Mouse (Mus musculus) neural tube, embryonic 15.5 days (tissue): ENCODE measurements around the gene Gnaq. TPM values are rescaled to one million over a fixed set of nuclear protein-coding genes. Genes with fewer than 3 reads are reported as not detected.
A peak's percentile ranks its signal among the peaks of the same experiment; 100 is the strongest.

Experiments
- ATAC-seq: fragments of 200-750 bp; cut with Nextera tagmentation; 2 replicates; pipeline ENCODE4 v1.8.0; 2017; ENCODE audit warnings: mild to moderate bottlenecking, moderate TSS enrichment, moderate library complexity; ENCODE audit not compliant: low FRiP score
- H3K27ac ChIP-seq: fragments of 300-500 bp; sonication (generic); replicated peaks from 2 replicates; pipeline ENCODE4 v1.5.1; 2015; ENCODE audit warnings: mild to moderate bottlenecking, inconsistent platforms
- H3K27me3 ChIP-seq: fragments of 300-500 bp; sonication (generic); replicated peaks from 2 replicates; pipeline ENCODE4 v1.6.1; 2015; ENCODE audit warnings: inconsistent platforms
- H3K36me3 ChIP-seq: fragments of 300-500 bp; sonication (generic); 2 replicates; pipeline ENCODE4 v1.6.1; 2015; ENCODE audit warnings: inconsistent platforms
- H3K4me1 ChIP-seq: fragments of 300-500 bp; sonication (generic); 2 replicates; pipeline ENCODE4 v1.6.1; 2015; ENCODE audit warnings: inconsistent platforms
- H3K4me2 ChIP-seq: fragments of 300-500 bp; sonication (generic); 2 replicates; pipeline ENCODE4 v1.6.1; 2015; ENCODE audit warnings: inconsistent platforms, mild to moderate bottlenecking, moderate library complexity
- H3K4me3 ChIP-seq: fragments of 300-500 bp; sonication (generic); replicated peaks from 2 replicates; pipeline ENCODE4 v1.5.1; 2015; ENCODE audit warnings: mild to moderate bottlenecking, inconsistent platforms
- H3K9ac ChIP-seq: fragments of 300-500 bp; sonication (generic); replicated peaks from 2 replicates; pipeline ENCODE4 v1.6.1; 2015; ENCODE audit warnings: mild to moderate bottlenecking, inconsistent platforms
- H3K9me3 ChIP-seq: fragments of 300-500 bp; sonication (generic); replicated peaks from 2 replicates; pipeline ENCODE4 v1.6.1; 2016; ENCODE audit warnings: inconsistent platforms
- WGBS: fragments of 180-500 bp; shearing (Covaris S2); methylation state at CpG from one replicate; pipeline ENCODE4 v1.1.7; 2015; ENCODE audit warnings: mixed read lengths; 5-methylcytosine and 5-hydroxymethylcytosine counted together
- polyA plus RNA-seq: library from polyadenylated mRNA; unstranded; fragments of >200 nt; fragmentation: Nextera tagmentation; extraction: Ambion mirVana; gene quantifications from 2 replicates; pipeline ENCODE4 v1.2.1, GENCODE M21; 2015

Gnaq gene
- polyA plus RNA-seq, 1 experiment from 2014 or later, result 110 TPM

DNA sequence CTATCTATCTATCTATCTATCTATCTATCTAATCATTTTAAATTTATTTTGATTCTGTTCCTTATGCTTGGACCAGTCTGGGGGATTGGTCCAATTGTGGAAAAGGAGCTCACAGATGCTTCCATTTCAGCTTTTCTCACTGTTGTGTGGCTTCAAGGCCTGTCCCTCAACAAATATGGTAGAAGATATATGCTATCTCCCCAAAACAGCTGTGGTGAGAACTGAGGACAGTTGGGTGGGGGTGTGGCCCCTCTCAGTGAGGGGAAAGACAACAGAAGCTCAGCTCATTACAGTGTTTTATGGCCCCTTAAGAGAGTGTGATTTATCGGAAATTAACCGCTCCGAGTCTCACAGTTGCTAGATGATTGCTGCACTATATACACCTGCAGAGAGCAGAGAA lies 158.5 kb downstream of the Gnaq start:
- ATAC-seq, result no peak
- H3K9ac ChIP-seq, result no peak overlapping the region
- peaks cover 43% of the 10 kb centered on the region for H3K4me1 ChIP-seq
- no peak overlapping the region for H3K4me3 ChIP-seq
- H3K27ac ChIP-seq, result no peak overlapping the region
- no peak overlapping the region for H3K4me2 ChIP-seq
- H3K9me3 ChIP-seq, result no peaks in the 10 kb centered on the region
- H3K27me3 ChIP-seq, result no peaks in the 10 kb centered on the region
- H3K36me3 ChIP-seq, result no peaks in the 10 kb centered on the region
- WGBS, result 21% methylated on average over 3 of the region's 3 CpGs

DNA sequence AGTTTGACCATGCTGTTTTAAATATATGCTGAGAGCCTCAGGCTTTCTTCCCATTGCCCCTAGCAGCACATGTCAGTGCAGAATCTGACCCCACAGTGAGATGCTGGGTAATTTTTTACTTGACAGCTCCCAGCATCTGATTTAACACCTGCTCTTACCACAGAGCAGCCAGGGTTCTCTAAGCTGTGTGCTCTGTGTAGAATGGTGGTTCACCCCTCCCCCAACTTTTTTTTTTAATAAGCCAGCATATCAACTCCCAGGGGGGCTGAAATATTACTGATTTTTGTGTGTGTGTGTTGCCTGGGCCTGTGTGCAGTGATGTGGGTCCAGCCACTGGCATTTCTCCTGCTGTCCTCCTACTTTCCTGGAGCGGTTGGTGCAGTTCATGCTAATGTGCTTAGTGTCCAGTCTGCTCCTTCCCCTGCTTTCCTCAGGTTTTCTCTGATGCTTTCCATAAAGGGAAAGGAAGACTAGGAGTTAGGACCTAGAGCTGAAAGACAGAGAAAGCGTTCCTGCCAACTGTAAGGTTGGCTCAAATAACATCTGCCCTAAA lies 159.5 kb downstream of the Gnaq start:
- WGBS, result 51% methylated on average over 2 of the region's 2 CpGs
- peak; percentile 28; the same call in 1 of the 2 replicates for ATAC-seq

DNA sequence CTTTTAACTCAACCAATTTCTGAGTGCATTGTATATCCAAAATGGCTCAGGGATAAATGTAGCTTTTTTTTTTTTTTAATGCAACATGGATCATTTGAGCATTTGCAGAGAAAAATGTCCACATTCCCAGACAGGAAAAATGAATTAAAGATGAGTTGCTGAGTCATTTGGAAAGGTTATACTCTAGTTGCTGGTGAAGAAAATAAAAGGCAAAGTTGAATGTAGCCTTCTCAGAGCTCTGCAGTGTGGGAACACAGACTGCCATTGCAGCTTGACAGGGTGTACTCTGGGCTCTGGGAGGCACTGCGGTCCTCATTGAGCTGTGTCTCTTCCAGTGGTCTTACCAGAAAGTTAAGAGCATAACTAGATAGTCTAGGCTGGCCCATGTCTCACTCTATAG lies 160.3 kb downstream of the Gnaq start:
- no peaks in the 10 kb centered on the region for H3K9me3 ChIP-seq
- no peak overlapping the region for H3K4me3 ChIP-seq
- H3K27me3 ChIP-seq, result no peaks in the 10 kb centered on the region
- H3K27ac ChIP-seq, result no peak overlapping the region
- no peaks in the 10 kb centered on the region for H3K36me3 ChIP-seq
- peaks cover 24% of the 10 kb centered on the region for H3K4me1 ChIP-seq
- no peak for ATAC-seq
- 96% methylated on average over 1 of the region's 1 CpGs for WGBS
- H3K4me2 ChIP-seq, result no peak overlapping the region
- H3K9ac ChIP-seq, result no peak overlapping the region

More for the DNA sequence above, 159.5 kb downstream of the Gnaq start:
- Histone ChIP-seq H3K4me2 (no peak overlapping the region), H3K36me3 (no peaks in the 10 kb centered on the region), H3K27me3 (no peaks in the 10 kb centered on the region), H3K9ac (no peak overlapping the region), H3K4me3 (no peak overlapping the region), H3K27ac (no peak overlapping the region), H3K9me3 (no peaks in the 10 kb centered on the region), H3K4me1 (peaks cover 32% of the 10 kb centered on the region)

DNA sequence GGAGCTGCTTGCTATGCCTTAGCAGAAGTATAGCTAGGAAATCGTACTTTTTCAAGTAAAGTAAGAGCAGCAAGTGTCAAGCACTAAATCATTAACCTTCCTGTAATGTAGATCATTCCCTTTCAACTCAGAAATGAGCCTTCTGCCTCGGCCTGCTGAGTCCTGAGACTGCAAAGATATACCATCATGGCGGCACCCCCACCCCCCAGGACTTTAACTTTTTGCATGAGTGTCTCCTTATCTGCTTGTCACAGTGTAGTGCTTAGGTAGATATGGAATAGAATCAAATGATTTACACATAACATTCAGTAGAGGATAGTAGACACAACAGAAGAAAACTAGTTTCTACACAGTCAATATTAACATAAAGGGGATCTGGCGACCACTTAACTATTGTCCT lies 167.8 kb downstream of the Gnaq start:
- ATAC-seq, result no peak
- Histone ChIP-seq H3K36me3 (no peaks in the 10 kb centered on the region), H3K4me1 (0 out of 2 replicates have a peak, but pooled peaks cover 2% of the 10 kb centered on the region), H3K4me2 (no peak overlapping the region), H3K9me3 (no peaks in the 10 kb centered on the region), H3K4me3 (no peak overlapping the region), H3K9ac (no peak overlapping the region), H3K27me3 (no peaks in the 10 kb centered on the region), H3K27ac (no peak overlapping the region)
- WGBS, result 68% methylated on average over 4 of the region's 4 CpGs

DNA sequence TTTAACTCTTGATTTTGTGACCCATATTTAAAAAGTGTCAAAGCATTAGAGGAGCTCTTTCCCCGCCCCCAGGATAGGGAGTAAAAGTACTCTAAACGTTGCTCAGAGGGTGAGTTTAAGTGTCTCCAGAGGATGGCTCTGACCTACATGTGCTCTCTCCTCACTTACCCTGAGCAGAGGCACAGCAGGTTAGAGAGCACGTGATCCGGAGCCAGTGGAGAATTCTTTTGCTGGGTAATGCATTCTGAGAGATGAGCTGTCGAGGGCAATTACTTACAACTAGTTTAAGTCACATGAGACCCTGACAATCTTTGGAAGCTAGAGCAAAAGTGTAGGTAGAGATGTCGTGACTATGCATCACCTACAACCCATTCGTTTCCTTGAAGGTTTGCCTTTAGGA lies 168.7 kb downstream of the Gnaq start:
- no peak overlapping the region for H3K27ac ChIP-seq
- H3K9me3 ChIP-seq, result no peaks in the 10 kb centered on the region
- H3K9ac ChIP-seq, result no peak overlapping the region
- no peaks in the 10 kb centered on the region for H3K36me3 ChIP-seq
- H3K4me1 ChIP-seq, result 0 out of 2 replicates have a peak, but pooled peaks cover 2% of the 10 kb centered on the region
- H3K4me3 ChIP-seq, result no peak overlapping the region
- H3K27me3 ChIP-seq, result no peaks in the 10 kb centered on the region
- ATAC-seq, result no peak
- H3K4me2 ChIP-seq, result no peak overlapping the region
- 66% methylated on average over 7 of the region's 7 CpGs for WGBS

DNA sequence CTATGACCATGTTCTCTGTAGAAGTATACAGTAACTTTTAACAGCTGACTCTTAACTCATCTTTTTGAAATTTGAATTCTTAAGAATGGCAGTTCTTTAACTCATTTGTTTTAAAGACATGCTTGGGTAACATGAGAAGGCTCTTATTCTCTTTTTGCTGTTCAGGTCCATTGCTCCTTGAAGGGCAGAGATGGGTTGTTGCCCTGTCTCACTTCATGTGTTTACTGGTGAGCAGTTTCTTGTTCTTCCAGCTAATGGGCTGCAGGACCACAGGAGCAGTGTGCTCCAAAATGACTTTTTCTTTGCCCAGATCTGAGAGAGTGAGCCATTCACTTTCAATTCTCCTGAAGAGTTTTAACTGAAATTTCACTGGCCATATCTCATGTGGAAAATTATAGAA lies 176.4 kb downstream of the Gnaq start:
- no peak overlapping the region for H3K27ac ChIP-seq
- no peak for ATAC-seq

DNA sequence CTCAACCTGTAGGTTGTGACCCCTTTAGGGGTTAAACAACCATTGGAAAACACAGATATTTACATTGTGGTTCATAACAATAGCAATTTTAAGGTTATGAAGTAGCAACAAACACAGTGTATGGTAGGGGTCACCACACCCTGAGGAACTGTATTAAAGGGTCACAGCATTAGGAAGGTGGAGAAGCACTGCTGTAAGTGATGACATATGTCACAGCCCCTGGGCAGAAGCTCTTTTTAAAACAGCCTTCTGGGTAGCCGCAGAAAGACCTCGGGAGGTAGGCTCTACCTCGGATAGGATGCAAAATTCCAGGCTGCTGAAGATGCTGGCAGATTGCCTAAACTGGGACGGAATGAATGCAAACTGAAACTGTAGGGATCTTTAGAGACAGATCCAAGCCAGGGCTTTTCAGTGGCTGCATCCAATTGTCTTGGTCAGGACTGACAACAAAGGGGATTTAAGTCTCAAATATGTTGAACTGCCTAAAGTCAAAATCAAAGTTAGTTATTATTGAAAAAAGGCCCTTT lies 181.7 kb downstream of the Gnaq start:
- no peaks in the 10 kb centered on the region for H3K27me3 ChIP-seq
- H3K9me3 ChIP-seq, result no peaks in the 10 kb centered on the region
- no peak overlapping the region for H3K4me3 ChIP-seq
- no peak overlapping the region for H3K4me2 ChIP-seq
- ATAC-seq, result no peak
- no peak overlapping the region for H3K9ac ChIP-seq
- H3K4me1 ChIP-seq, result peaks cover 12% of the 10 kb centered on the region
- 18% methylated on average over 4 of the region's 4 CpGs for WGBS
- H3K27ac ChIP-seq, result no peak overlapping the region; the same call in 1 of the 2 replicates
- H3K36me3 ChIP-seq, result no peaks in the 10 kb centered on the region

More for the DNA sequence above, 176.4 kb downstream of the Gnaq start:
- no peak overlapping the region for H3K4me2 ChIP-seq
- H3K36me3 ChIP-seq, result no peaks in the 10 kb centered on the region
- H3K27me3 ChIP-seq, result no peaks in the 10 kb centered on the region
- no peak overlapping the region for H3K9ac ChIP-seq
- no peaks in the 10 kb centered on the region for H3K9me3 ChIP-seq
- H3K4me1 ChIP-seq, result peaks cover 12% of the 10 kb centered on the region
- H3K4me3 ChIP-seq, result no peak overlapping the region

DNA sequence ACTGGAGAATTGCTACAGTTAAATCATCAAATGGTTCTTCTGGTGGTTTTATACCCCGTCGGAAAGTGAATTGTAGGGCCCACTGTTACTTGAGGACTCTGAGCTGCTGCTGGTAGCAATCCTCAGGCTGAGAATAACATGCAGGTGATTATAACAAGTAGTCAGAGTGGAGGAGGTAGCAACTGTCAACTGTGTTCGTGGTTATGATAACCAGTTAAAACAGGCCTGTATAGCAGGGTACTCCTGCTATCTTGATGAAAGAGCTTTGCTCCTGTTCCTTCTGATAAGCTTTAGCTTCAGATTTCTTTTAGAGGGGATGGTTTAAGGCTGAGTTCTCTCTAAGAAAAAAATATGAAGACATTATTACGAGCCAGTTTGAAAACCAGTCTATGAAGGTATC lies 182.9 kb downstream of the Gnaq start:
- H3K27me3 ChIP-seq, result no peaks in the 10 kb centered on the region
- ATAC-seq, result no peak
- 88% methylated on average over 4 of the region's 4 CpGs for WGBS

DNA sequence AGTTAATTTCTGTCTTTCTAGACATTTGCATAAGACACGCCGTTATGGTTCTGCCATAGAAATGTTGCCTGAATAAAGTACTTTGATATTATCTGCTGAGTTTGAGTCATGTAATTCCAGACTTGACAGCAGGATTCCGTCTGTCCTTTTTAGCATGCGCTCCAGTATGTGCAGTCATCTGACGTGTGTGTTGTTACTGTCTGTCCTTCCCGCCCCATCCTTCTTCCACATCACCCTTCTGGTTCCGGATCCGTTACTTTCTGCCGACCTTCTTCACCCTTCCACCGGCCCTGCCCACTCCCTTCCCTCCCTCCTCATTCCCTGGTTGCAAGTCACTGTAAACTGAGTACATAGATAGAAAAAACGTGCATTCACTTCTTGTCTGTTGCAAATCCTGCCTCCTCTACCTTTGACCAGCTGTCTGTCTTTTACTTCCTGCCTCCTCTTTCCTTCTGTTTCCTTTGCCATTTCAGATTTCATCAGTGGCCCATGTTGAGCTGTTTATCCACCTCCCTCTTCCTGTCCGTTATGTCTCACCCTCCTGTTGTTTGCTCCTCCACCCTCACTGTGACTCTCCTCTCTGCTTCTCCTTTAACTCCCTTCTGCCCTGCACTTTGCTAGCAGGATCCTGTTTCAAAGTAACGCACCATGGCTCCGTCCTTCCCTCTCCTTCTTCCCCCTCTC lies 185.6 kb downstream of the Gnaq start:
- ATAC-seq, result no peak
- H3K9me3 ChIP-seq, result no peaks in the 10 kb centered on the region
- WGBS, result 82% methylated on average over 14 of the region's 14 CpGs
- no peaks in the 10 kb centered on the region for H3K27me3 ChIP-seq
- H3K4me3 ChIP-seq, result no peak overlapping the region
- H3K27ac ChIP-seq, result no peak overlapping the region
- peaks cover 10% of the 10 kb centered on the region for H3K4me1 ChIP-seq
- H3K4me2 ChIP-seq, result no peak overlapping the region
- H3K36me3 ChIP-seq, result no peaks in the 10 kb centered on the region
- H3K9ac ChIP-seq, result no peak overlapping the region

More for the DNA sequence above, 182.9 kb downstream of the Gnaq start:
- Histone ChIP-seq H3K27ac (no peak overlapping the region), H3K4me2 (no peak overlapping the region), H3K9ac (no peak overlapping the region), H3K36me3 (no peaks in the 10 kb centered on the region), H3K4me1 (peaks cover 12% of the 10 kb centered on the region), H3K9me3 (no peaks in the 10 kb centered on the region), H3K4me3 (no peak overlapping the region)

DNA sequence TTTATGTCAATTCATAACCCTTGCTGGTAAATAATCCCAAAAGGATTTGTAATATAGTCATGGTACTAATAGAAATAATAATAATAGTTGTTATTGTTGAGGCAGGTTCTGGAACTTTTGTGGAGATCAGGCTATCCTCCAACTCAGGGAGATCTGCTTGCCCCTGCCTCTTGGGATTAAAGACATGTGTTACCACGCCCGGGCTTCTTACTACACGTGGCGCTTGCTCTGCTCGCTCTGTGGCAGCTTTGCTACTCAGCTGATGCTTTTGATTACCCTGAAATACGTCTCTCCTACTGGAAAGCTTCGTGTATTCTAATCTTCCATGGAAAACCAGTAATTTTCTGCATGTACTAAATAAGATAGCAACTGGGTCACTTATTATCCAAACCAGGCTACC lies 187.4 kb downstream of the Gnaq start:
- Histone ChIP-seq H3K27me3 (no peaks in the 10 kb centered on the region), H3K4me3 (no peak overlapping the region), H3K4me2 (no peak overlapping the region), H3K27ac (no peak overlapping the region), H3K9ac (no peak overlapping the region), H3K9me3 (no peaks in the 10 kb centered on the region), H3K4me1 (peaks cover 3% of the 10 kb centered on the region; the same call in 1 of the 2 replicates), H3K36me3 (no peaks in the 10 kb centered on the region)
- 84% methylated on average over 7 of the region's 7 CpGs for WGBS
- no peak for ATAC-seq

DNA sequence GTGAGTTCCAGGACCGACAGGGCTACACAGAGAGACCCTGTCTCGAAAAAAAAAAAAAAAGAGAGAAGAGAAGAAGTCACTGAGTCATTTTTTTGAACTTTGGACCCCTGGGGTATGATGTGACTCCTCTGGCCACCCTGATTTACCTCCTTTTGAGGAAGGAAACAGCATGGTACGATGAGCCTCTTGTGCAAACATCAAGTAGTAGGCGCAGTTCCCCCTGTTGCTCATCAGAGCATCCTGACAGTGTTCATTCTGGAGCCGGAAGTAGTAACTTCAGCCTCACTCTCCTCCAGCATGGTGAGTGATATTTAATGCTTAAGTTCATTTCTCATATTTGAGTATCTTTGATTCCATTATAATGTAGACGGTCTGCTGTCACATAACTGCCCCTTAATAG lies 190.4 kb downstream of the Gnaq start:
- Histone ChIP-seq H3K4me2 (no peak overlapping the region), H3K36me3 (no peaks in the 10 kb centered on the region), H3K4me1 (peaks cover 29% of the 10 kb centered on the region), H3K27me3 (no peaks in the 10 kb centered on the region), H3K4me3 (no peak overlapping the region), H3K27ac (no peak overlapping the region), H3K9me3 (no peaks in the 10 kb centered on the region), H3K9ac (no peak overlapping the region)
- ATAC-seq, result no peak
- WGBS, result 93% methylated on average over 6 of the region's 6 CpGs

DNA sequence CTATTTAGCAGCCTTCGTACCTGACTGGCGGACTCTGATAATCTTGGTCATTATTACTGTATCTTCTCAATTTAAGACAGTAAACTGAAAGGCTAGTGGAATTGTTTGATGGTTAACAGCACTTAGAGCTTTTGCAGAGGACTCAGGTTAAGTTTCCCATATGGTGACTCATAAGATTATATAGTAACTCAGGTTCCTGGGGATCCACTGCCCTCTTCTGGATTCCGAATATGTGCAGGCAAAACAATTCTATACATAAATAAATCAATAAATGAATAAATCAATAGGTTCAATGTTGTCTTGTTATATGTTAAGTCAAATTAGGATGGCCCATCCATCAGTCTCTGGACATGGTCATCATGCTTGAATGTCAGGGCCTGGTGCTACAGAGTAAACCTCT lies 191.6 kb downstream of the Gnaq start:
- H3K9me3 ChIP-seq, result no peaks in the 10 kb centered on the region
- WGBS, result 92% methylated on average over 3 of the region's 3 CpGs
- peaks cover 39% of the 10 kb centered on the region for H3K4me1 ChIP-seq

More for the DNA sequence above, 191.6 kb downstream of the Gnaq start:
- no peak overlapping the region for H3K27ac ChIP-seq
- no peak overlapping the region for H3K4me2 ChIP-seq
- no peak for ATAC-seq
- no peaks in the 10 kb centered on the region for H3K36me3 ChIP-seq
- no peak overlapping the region for H3K4me3 ChIP-seq
- H3K9ac ChIP-seq, result no peak overlapping the region
- no peaks in the 10 kb centered on the region for H3K27me3 ChIP-seq
